Comparison of ENCODE assay signal across 12 mouse cellular contexts in the genomic region with DNA sequence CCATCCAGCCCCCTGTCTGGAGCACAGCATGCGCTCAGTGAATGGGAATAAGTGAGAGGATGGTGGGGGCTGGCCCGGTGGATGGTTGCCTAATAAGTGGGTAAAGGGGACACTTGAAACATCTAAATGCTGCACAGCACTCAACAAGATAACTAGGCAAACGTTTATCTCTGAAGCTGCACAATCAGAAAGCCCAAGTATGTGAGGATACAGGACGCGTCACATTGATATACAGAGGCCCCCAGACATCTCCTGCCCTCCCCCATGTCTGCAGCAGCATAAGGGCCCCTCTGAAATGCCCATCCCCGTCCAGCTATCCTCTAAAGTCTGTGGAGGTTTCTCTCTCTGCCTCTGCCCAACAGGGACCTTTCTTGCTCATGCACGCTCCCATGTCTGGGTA.
DNase-seq lines count a peak whose midpoint lies in the region; ATAC-seq and TF ChIP-seq lines count a peak whose summit lies in the region.
"Had no signal": no experiment of that assay in that cellular context is flagged by ENCODE, and none has a peak within 500 bp of the region (broad histone marks: within the 10 kb centered on the region; RNA-seq: fewer than 3 reads in every experiment).

No protein-coding gene starts in this region.

- ATAC-seq in heart, postnatal 0 days (ENCODE audit: insufficient read depth, low read depth), result no peak
- no peak for ATAC-seq in midbrain, postnatal 0 days (ENCODE audit: low FRiP score)
- ATAC-seq in limb, embryonic 11.5 days (ENCODE audit: insufficient number of reproducible peaks, low FRiP score, low TSS enrichment, low read depth), result no peak
- ATAC-seq in liver, embryonic 16.5 days (ENCODE audit: low read depth), result peak; percentile 72

- DNase-seq in heart, postnatal 0 days (ENCODE audit: low spot score), result no peak
- no peak for DNase-seq in heart, adult 9 months (ENCODE audit: low spot score in 2 of 2)
- no peak for DNase-seq in midbrain, embryonic 10.5 days (ENCODE audit: low spot score)
- DNase-seq in midbrain, postnatal 0 days (ENCODE audit: low spot score), result no peak
- no peak for DNase-seq in limb, embryonic 11.5 days (ENCODE audit: low spot score)
- no peak for DNase-seq in adrenal gland, postnatal 4 days (ENCODE audit: low spot score in 2 of 2)
- no peak for DNase-seq in urinary bladder, postnatal 10 days (ENCODE audit: low spot score)
- DNase-seq: cerebellum, postnatal 25 days had no signal

- H3K36me3 ChIP-seq in heart, postnatal 0 days (replicated peaks; ENCODE audit: control insufficient read depth, insufficient read depth, low read length), result no peaks in the 10 kb centered on the region
- no peaks in the 10 kb centered on the region for H3K36me3 ChIP-seq in midbrain, embryonic 10.5 days
- H3K36me3 ChIP-seq in midbrain, postnatal 0 days (ENCODE audit: insufficient read depth, low read length), result no peaks in the 10 kb centered on the region
- H3K36me3 ChIP-seq in limb, embryonic 11.5 days (ENCODE audit: control insufficient read depth, insufficient read depth, low read length), result no peaks in the 10 kb centered on the region
- no peaks in the 10 kb centered on the region for H3K36me3 ChIP-seq in liver, embryonic 16.5 days (ENCODE audit: control insufficient read depth, insufficient read depth)
- H3K36me3 ChIP-seq: hindbrain, embryonic 12.5 days had no signal

- TF ChIP-seq CTCF in heart, postnatal 0 days (IDR thresholded peaks at IDR 0.05; ENCODE audit: low read depth), result no peak
- no peak for TF ChIP-seq CTCF in midbrain, postnatal 0 days (IDR thresholded peaks at IDR 0.05)

- H3K9ac ChIP-seq in heart, postnatal 0 days (replicated peaks; ENCODE audit: low read depth, low read length), result peak overlapping the region; percentile 15; the same call in 1 of the 2 replicates
- H3K9ac ChIP-seq in midbrain, postnatal 0 days (replicated peaks; ENCODE audit: low read length, poor library complexity, severe bottlenecking), result no peak overlapping the region
- no peak overlapping the region; the same call in 1 of the 2 replicates for H3K9ac ChIP-seq in limb, embryonic 11.5 days (ENCODE audit: low read length)
- no peak overlapping the region for H3K9ac ChIP-seq in liver, embryonic 16.5 days (ENCODE audit: low read depth, low read length)
- H3K9ac ChIP-seq: hindbrain, embryonic 12.5 days had no signal

- 37% methylated on average over 7 of the region's 7 CpGs for WGBS in heart, postnatal 0 days
- WGBS in midbrain, embryonic 10.5 days, result 74% methylated on average over 7 of the region's 7 CpGs
- 70% methylated on average over 7 of the region's 7 CpGs for WGBS in midbrain, postnatal 0 days
- 45% methylated on average over 7 of the region's 7 CpGs for WGBS in limb, embryonic 11.5 days
- WGBS in liver, embryonic 16.5 days (ENCODE audit: insufficient replicate concordance), result 34% methylated on average over 7 of the region's 7 CpGs

- peaks cover 80% of the 10 kb centered on the region for H3K4me1 ChIP-seq in heart, postnatal 0 days (ENCODE audit: control insufficient read depth, insufficient read depth)
- H3K4me1 ChIP-seq in midbrain, embryonic 10.5 days, result peaks cover 44% of the 10 kb centered on the region
- H3K4me1 ChIP-seq in midbrain, postnatal 0 days (ENCODE audit: insufficient read depth, low read length), result 0 out of 2 replicates have a peak, but pooled peaks cover 4% of the 10 kb centered on the region
- H3K4me1 ChIP-seq in limb, embryonic 11.5 days (ENCODE audit: control insufficient read depth, insufficient read depth, low read length), result peaks cover 65% of the 10 kb centered on the region
- H3K4me1 ChIP-seq in liver, embryonic 16.5 days (ENCODE audit: control insufficient read depth, low read depth, low read length), result peaks cover 46% of the 10 kb centered on the region

- no peak for TF ChIP-seq EP300 in heart, postnatal 0 days (IDR thresholded peaks at IDR 0.05; ENCODE audit: low read depth)

- no peaks in the 10 kb centered on the region for H3K27me3 ChIP-seq in heart, postnatal 0 days (ENCODE audit: control insufficient read depth, insufficient read depth, low read length)
- H3K27me3 ChIP-seq in midbrain, embryonic 10.5 days (ENCODE audit: low read depth, poor library complexity, severe bottlenecking), result peaks cover 35% of the 10 kb centered on the region
- peaks cover 7% of the 10 kb centered on the region; the same call in 1 of the 2 replicates for H3K27me3 ChIP-seq in midbrain, postnatal 0 days (ENCODE audit: insufficient read depth, low read length)
- no peaks in the 10 kb centered on the region for H3K27me3 ChIP-seq in limb, embryonic 11.5 days (ENCODE audit: control insufficient read depth, insufficient read depth, low read length)
- peaks cover 12% of the 10 kb centered on the region for H3K27me3 ChIP-seq in liver, embryonic 16.5 days (ENCODE audit: control insufficient read depth, insufficient read depth, low read depth, low read length)

- no peaks in the 10 kb centered on the region for H3K9me3 ChIP-seq in heart, postnatal 0 days (replicated peaks; ENCODE audit: control insufficient read depth, low read length)
- no peaks in the 10 kb centered on the region for H3K9me3 ChIP-seq in midbrain, embryonic 10.5 days (replicated peaks)
- H3K9me3 ChIP-seq in midbrain, postnatal 0 days (ENCODE audit: low read length), result no peaks in the 10 kb centered on the region
- no peaks in the 10 kb centered on the region for H3K9me3 ChIP-seq in limb, embryonic 11.5 days (ENCODE audit: control insufficient read depth, low read length)
- H3K9me3 ChIP-seq in liver, embryonic 16.5 days (replicated peaks; ENCODE audit: control insufficient read depth, low read length), result no peaks in the 10 kb centered on the region
- H3K9me3 ChIP-seq: hindbrain, embryonic 12.5 days had no signal

- H3K4me2 ChIP-seq in heart, postnatal 0 days (ENCODE audit: low read depth, low read length), result 0 out of 2 replicates have a peak overlapping the region, but pooled peaks have one; percentile 5
- no peak overlapping the region for H3K4me2 ChIP-seq in midbrain, postnatal 0 days (ENCODE audit: low read depth, low read length, poor library complexity, severe bottlenecking)
- H3K4me2 ChIP-seq in limb, embryonic 11.5 days (ENCODE audit: low read depth, severe bottlenecking), result peak overlapping the region; percentile 34; the same call in 1 of the 2 replicates
- H3K4me2 ChIP-seq in liver, embryonic 16.5 days (ENCODE audit: low read depth, low read length), result peak overlapping the region; percentile 24; the same call in 1 of the 2 replicates

- H3K27ac ChIP-seq in heart, postnatal 0 days (ENCODE audit: low read depth), result peak overlapping the region; percentile 73
- peak overlapping the region; percentile 60 for H3K27ac ChIP-seq in midbrain, embryonic 10.5 days (replicated peaks)
- H3K27ac ChIP-seq in midbrain, postnatal 0 days (ENCODE audit: low read depth, low read length), result no peak overlapping the region
- peak overlapping the region; percentile 96 for H3K27ac ChIP-seq in limb, embryonic 11.5 days (replicated peaks; ENCODE audit: low read depth, low read length)
- peak overlapping the region; percentile 1; the same call in 1 of the 2 replicates for H3K27ac ChIP-seq in liver, embryonic 16.5 days (ENCODE audit: low read length)
- H3K27ac ChIP-seq: left cerebral cortex, adult 2 months; stomach, postnatal 0 days had no signal

- no peak overlapping the region for H3K4me3 ChIP-seq in heart, postnatal 0 days (ENCODE audit: low read depth, low read length)
- H3K4me3 ChIP-seq in midbrain, embryonic 10.5 days, result no peak overlapping the region
- H3K4me3 ChIP-seq in midbrain, postnatal 0 days (ENCODE audit: low read depth, low read length), result no peak overlapping the region
- H3K4me3 ChIP-seq in limb, embryonic 11.5 days (ENCODE audit: low read depth, low read length), result no peak overlapping the region
- H3K4me3 ChIP-seq in liver, embryonic 16.5 days (ENCODE audit: low read depth, low read length), result no peak overlapping the region
- H3K4me3 ChIP-seq: hindbrain, embryonic 12.5 days; left cerebral cortex, adult 2 months had no signal
